Mouse (Mus musculus) liver, adult 2 months (tissue): ENCODE data around the gene Olfr1336. TPM values are rescaled to one million over a fixed set of nuclear protein-coding genes. Genes with fewer than 3 reads are reported as not detected.
"Not testable (repeated sequence)": the region's sequence is repeated elsewhere in the genome, so short reads cannot be mapped to it uniquely, and the experiment has no call there.

Experiments
- DNase-seq: peaks from one replicate; pipeline ENCODE4 v3.0.0-alpha.2; 2011; ENCODE audit warnings: low read depth, low spot score; ENCODE audit errors: extremely low read depth
- H3K27ac ChIP-seq: fragments of 200-500 bp; replicated peaks from 2 replicates; pipeline ENCODE4 v1.5.1; 2012; ENCODE audit warnings: low read depth, mild to moderate bottlenecking, control low read depth, inconsistent platforms, low read length; ENCODE audit not compliant: insufficient read depth
- H3K27me3 ChIP-seq: fragments of 200-500 bp; 2 replicates; pipeline ENCODE4 v1.6.1; 2012; ENCODE audit warnings: mild to moderate bottlenecking, moderate library complexity, low read length, inconsistent platforms; ENCODE audit not compliant: control insufficient read depth, insufficient read depth
- H3K36me3 ChIP-seq: fragments of 200-500 bp; 2 replicates; pipeline ENCODE4 v1.6.1; 2012; ENCODE audit warnings: low read length, inconsistent platforms; ENCODE audit not compliant: control insufficient read depth, insufficient read depth
- H3K4me1 ChIP-seq: fragments of 200-500 bp; 2 replicates; pipeline ENCODE4 v1.6.1; 2011; ENCODE audit warnings: low read length; ENCODE audit not compliant: control insufficient read depth, insufficient read depth
- H3K4me3 ChIP-seq: fragments of 200-500 bp; 2 replicates; pipeline ENCODE4 v1.5.1; 2011; ENCODE audit warnings: low read depth, mild to moderate bottlenecking, control low read depth, low read length, moderate library complexity; ENCODE audit not compliant: insufficient read depth
- H3K79me2 ChIP-seq: fragments of 200-500 bp; 2 replicates; pipeline ENCODE4 v1.6.1; 2012; ENCODE audit warnings: inconsistent platforms, mild to moderate bottlenecking, low read length, moderate library complexity; ENCODE audit not compliant: control insufficient read depth, insufficient read depth
- H3K9ac ChIP-seq: fragments of 200-500 bp; 2 replicates; pipeline ENCODE4 v1.6.1; 2012; ENCODE audit warnings: low read depth, mild to moderate bottlenecking, control low read depth, inconsistent platforms, low read length
- CTCF ChIP-seq: fragments of 200-500 bp; IDR thresholded peaks from 2 replicates; pipeline ENCODE4 v1.5.1; 2011; ENCODE audit warnings: low read depth, low read length, control low read depth
- POLR2A ChIP-seq: fragments of 200-500 bp; IDR thresholded peaks from 2 replicates; pipeline ENCODE4 v1.6.1; 2011; ENCODE audit warnings: low read length, control low read depth; ENCODE audit not compliant: insufficient read depth; ENCODE audit errors: extremely low read depth
- WGBS: fragments of 180-500 bp; shearing (Covaris S2); methylation state at CpG from one replicate; pipeline ENCODE4 v1.1.7; 2018; 5-methylcytosine and 5-hydroxymethylcytosine counted together
- polyA plus RNA-seq: library from polyadenylated mRNA; depleted of rRNA; stranded (reverse); fragments of >200 nt; gene quantifications from 2 replicates; pipeline ENCODE4 v1.2.3, GENCODE M21; 2012
- total RNA-seq: library from RNA; depleted of rRNA; stranded (reverse); fragments of >200 nt; gene quantifications from 2 replicates; pipeline ENCODE4 v1.2.3, GENCODE M21; 2014

The Olfr1336 gene
- total and polyA plus RNA-seq, 2 experiments, result not detected

GRCm38 (mm10) chr7:6430342-6430741, 25.6 kb upstream of the Olfr1336 start:
- peak; percentile 19 for DNase-seq
- Histone ChIP-seq H3K9ac (no peak overlapping the region), H3K79me2 (no peaks in the 10 kb centered on the region), H3K36me3 (no peaks in the 10 kb centered on the region), H3K27me3 (peaks cover 2% of the 10 kb centered on the region; the same call in 1 of the 2 replicates), H3K27ac (no peak overlapping the region), H3K4me3 (no peak overlapping the region), H3K4me1 (no peaks in the 10 kb centered on the region)
- TF ChIP-seq POLR2A (no peak), CTCF (peak; percentile 86)
- WGBS, result 29% methylated on average over 2 of the region's 2 CpGs

GRCm38 (mm10) chr7:6438388-6438787, 17.6 kb upstream of the Olfr1336 start, which contains the start of gene Olfr1344:
Gene Olfr1344, plus strand, starts transcription at chr7:6438688.
- H3K27ac ChIP-seq, result no peak within 1 kb of the TSS
- H3K4me3 ChIP-seq, result no peak within 1 kb of the TSS
- TF ChIP-seq POLR2A (no peak), CTCF (no peak)
- no peaks in the 10 kb centered on the region for H3K27me3 ChIP-seq
- DNase-seq, result no peak
- H3K4me1 ChIP-seq, result no peaks in the 10 kb centered on the region
- no peaks in the 10 kb centered on the region for H3K79me2 ChIP-seq
- no peaks in the 10 kb centered on the region for H3K36me3 ChIP-seq
- WGBS, result 62% methylated on average over 3 of the region's 3 CpGs
- H3K9ac ChIP-seq, result no peak within 1 kb of the TSS

DNA sequence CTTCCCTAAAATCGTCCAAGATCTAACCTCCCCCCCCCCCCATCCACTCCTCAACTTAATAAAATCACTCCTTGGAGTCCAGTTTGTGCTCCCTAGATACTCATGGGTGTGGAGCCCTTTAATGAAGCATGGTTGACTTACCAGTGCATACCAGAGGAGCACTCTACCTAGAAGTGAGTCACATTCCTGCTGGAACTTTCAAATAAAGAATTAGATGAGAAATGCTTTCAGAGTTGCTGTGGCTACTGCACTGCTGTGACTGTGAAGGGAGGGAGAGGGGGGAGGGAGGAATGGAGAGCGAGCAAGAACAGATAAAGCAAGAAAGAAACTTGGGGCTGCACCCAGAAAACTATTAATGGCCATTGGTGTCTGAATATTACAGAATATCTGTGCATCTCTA, 14.8 kb upstream of the Olfr1336 start:
- H3K79me2 ChIP-seq, result no peaks in the 10 kb centered on the region
- no peak overlapping the region for H3K27ac ChIP-seq
- H3K27me3 ChIP-seq, result no peaks in the 10 kb centered on the region
- no peak for DNase-seq
- H3K36me3 ChIP-seq, result no peaks in the 10 kb centered on the region
- TF ChIP-seq CTCF, result no peak
- TF ChIP-seq POLR2A, result no peak
- H3K4me3 ChIP-seq, result no peak overlapping the region
- 68% methylated on average over 2 of the region's 2 CpGs for WGBS
- no peak overlapping the region for H3K9ac ChIP-seq
- H3K4me1 ChIP-seq, result no peaks in the 10 kb centered on the region

- TF ChIP-seq CTCF (no peak), POLR2A (no peak)
- WGBS, result 81% methylated on average over 5 of the region's 5 CpGs
- DNase-seq, result no peak
- Histone ChIP-seq H3K27ac (no peak overlapping the region), H3K27me3 (no peaks in the 10 kb centered on the region), H3K4me1 (no peaks in the 10 kb centered on the region), H3K4me3 (no peak overlapping the region), H3K79me2 (no peaks in the 10 kb centered on the region), H3K9ac (no peak overlapping the region), H3K36me3 (no peaks in the 10 kb centered on the region)
These were observed 8.2 kb upstream of the Olfr1336 start for GRCm38 (mm10) chr7:6447771-6448170.

- no peaks in the 10 kb centered on the region for H3K27me3 ChIP-seq
- no peak overlapping the region for H3K27ac ChIP-seq
- no peaks in the 10 kb centered on the region for H3K79me2 ChIP-seq
- no peak overlapping the region for H3K9ac ChIP-seq
- 43% methylated on average over 3 of the region's 3 CpGs for WGBS
- H3K36me3 ChIP-seq, result no peaks in the 10 kb centered on the region
- no peak for TF ChIP-seq POLR2A
- no peak for TF ChIP-seq CTCF
- H3K4me3 ChIP-seq, result no peak overlapping the region
- H3K4me1 ChIP-seq, result no peaks in the 10 kb centered on the region
- DNase-seq, result no peak
These were observed 431 bp downstream of the Olfr1336 start for GRCm38 (mm10) chr7:6456399-6456798.

DNA sequence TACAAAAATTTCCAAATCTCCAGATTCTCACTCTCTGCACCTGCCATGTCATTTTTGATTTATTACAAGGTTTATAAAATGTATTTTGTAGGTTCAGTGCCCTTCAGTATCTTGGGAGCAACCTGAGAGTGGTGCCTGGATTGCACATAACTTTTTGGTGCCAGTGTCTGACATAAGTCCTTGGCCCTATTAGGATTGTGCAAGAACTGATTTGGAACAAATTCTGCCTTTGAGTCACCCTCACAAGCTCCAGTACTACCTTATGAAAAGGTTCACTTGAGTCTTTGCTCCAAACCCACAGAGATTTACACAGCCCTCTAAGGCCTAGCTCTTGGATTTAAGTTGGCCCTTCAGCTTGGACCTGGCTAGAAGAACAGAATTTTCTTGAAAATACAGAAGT, 11.0 kb downstream of the Olfr1336 start, which contains the start of gene Olfr1346:
Olfr1346 (plus strand) TSS at position 151 of the 400 bp plus-strand sequence.
- DNase-seq, result peak; percentile 81
- no peak within 1 kb of the TSS for H3K9ac ChIP-seq
- no peak within 1 kb of the TSS for H3K4me3 ChIP-seq
- no peaks in the 10 kb centered on the region for H3K4me1 ChIP-seq
- no peaks in the 10 kb centered on the region for H3K79me2 ChIP-seq
- no peaks in the 10 kb centered on the region for H3K27me3 ChIP-seq
- TF ChIP-seq CTCF (no peak), POLR2A (no peak)
- H3K27ac ChIP-seq, result no peak within 1 kb of the TSS
- no peaks in the 10 kb centered on the region for H3K36me3 ChIP-seq

- H3K27ac ChIP-seq, H3K4me3 ChIP-seq, H3K9ac ChIP-seq, H3K4me1 ChIP-seq, H3K27me3 ChIP-seq, H3K36me3 ChIP-seq, H3K79me2 ChIP-seq: not testable (repeated sequence)
- 26% methylated on average over 2 of the region's 2 CpGs for WGBS
- peak; percentile 58 for DNase-seq
These were observed 21.7 kb downstream of the Olfr1336 start for GRCm38 (mm10) chr7:6477633-6478032.
